Mouse (Mus musculus): ENCODE measurements around the gene Abhd17c. TPM values are rescaled to one million over a fixed set of nuclear protein-coding genes. Genes with fewer than 3 reads are reported as not detected.

Abhd17c gene
- polyA plus RNA-seq, 1 experiment: 30.2 TPM

DNA sequence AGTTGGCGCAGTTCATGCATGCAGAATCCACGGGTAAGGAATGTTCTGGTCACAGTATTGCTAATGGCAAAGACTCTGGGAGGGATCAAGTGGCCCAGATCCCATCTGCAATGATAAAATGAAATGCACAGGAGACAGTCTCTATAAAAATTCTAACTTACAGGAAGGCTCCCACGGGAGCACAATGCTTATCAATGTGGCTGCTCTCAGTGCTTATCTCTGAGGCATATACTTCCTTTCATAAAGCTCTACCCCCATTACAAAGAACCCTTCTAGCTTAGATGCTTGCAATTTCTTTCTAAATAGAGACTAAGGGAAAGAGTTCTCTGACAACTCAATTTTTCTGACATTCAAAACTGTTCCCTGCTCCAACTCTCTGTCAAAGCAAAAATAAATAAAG, 29.9 kb downstream of the Abhd17c start:
- Histone ChIP-seq H3K4me1 (ENCODE audit: control insufficient read depth, insufficient read depth, low read length) (peaks cover 33% of the 10 kb centered on the region), H3K4me3 (ENCODE audit: insufficient read depth, low read length) (no peak overlapping the region), H3K27ac (ENCODE audit: insufficient read depth, low read depth, low read length) (no peak overlapping the region)
- TF ChIP-seq POLR2A (IDR thresholded peaks at IDR 0.05; ENCODE audit: borderline replicate concordance, low read depth, low read length): no peak
- no peak for TF ChIP-seq CTCF (IDR thresholded peaks at IDR 0.05; ENCODE audit: low read depth, low read length)

DNA sequence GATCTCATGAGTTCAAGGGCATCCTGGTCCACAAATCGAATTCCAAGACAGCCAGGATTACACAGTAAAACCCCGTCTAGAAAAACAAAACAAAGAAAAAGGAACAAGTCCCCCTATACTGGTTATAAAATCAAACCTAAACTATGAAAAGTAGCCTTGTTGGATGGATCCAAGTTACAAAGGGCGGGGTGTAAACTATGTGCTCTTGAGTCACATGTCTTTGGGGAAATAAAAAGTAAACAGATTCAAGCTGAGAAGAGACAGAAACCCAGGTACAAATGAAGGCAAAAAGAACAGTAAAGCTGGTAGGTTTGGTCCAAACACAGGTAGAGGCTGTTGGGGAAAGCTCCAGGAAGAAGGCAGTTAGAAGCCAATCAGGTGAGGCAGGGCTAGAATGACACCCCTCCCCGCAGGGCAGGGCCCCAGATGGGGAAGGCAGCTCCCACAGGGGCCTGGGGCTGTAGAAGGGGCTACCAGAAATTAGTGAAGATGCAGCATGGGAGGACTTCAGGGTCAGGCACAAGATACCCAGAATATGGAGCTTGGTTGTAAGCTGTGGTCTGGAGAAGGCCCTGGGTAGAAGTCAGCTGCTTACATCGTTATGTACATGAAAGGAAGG, 31.4 kb downstream of the Abhd17c start:
- TF ChIP-seq POLR2A (IDR thresholded peaks at IDR 0.05; ENCODE audit: borderline replicate concordance, low read depth, low read length) (no peak), CTCF (IDR thresholded peaks at IDR 0.05; ENCODE audit: low read depth, low read length) (no peak)
- Histone ChIP-seq H3K27ac (ENCODE audit: insufficient read depth, low read depth, low read length) (no peak overlapping the region), H3K4me1 (ENCODE audit: control insufficient read depth, insufficient read depth, low read length) (peaks cover 33% of the 10 kb centered on the region), H3K4me3 (ENCODE audit: insufficient read depth, low read length) (no peak overlapping the region)

DNA sequence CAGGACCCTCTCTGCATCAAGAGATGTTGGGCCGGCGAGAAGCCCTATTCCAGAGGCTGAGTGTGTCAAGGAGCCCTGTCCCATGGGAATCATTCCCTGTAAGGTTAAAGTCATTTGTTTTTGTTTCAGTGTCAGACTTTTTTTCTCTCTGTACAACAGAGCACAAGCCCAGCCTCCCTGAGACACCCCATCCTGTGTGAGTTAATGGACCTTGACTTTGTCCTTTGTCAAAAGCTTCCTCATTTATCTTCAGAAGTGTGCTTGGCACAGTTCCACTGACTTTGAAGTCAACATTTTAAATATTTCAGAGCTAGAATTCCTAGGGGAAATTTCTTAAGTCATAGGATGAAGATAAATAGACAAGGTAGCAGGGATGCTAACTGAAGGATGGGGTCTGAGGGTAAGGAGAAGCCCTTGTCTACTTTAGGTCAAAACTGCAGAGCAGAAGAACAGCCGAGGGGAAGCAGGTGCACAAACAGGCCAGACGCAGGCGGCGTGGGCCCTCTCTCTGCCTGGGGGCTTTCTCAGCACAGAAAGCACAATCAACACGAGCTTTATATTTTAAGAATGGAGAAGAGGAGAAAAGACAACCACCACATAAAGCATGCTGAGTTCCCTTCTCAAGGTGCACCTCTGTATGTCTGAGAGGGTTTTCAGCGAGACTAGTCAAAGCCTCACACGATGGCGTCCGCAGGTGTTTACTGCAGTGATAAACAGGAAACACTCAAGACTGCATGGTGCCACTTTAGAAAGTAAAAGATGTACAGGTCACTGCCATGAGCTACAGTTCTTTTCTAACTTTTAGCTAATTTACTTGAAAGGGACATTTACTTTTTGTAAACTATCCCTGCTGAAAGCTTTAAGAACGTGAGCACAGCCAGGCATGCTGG, 32.2 kb downstream of the Abhd17c start:
- H3K27ac ChIP-seq (ENCODE audit: insufficient read depth, low read depth, low read length): no peak overlapping the region
- TF ChIP-seq CTCF (IDR thresholded peaks at IDR 0.05; ENCODE audit: low read depth, low read length) (no peak), POLR2A (IDR thresholded peaks at IDR 0.05; ENCODE audit: borderline replicate concordance, low read depth, low read length) (no peak)

DNA sequence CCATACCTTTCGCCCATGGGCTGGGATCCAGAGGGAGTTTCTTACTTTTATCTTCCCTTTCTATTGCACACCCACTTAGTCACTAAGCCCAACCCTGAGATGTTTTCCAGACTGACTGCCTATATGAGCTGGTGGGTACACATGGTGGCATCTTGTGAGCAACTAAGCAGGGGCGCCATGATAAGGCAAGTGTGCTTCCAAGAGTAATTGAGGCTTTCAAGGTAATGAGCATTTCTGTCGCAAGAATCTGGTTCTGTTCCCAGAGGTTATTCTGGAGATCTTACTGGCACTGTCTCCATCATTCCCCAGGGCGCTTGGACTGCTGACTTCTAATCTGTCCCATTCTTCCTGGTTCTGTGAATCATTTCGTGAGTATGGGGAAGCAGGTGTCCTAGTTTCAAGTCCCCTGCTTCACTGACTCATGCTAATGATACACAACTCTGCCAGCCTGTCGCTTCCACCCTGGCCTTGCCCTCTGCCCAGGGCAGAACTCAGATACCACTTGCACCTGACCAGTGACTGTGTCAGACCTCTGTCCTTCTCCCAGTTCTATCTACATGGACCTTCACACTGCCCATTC, 34.1 kb downstream of the Abhd17c start:
- Histone ChIP-seq H3K4me1 (ENCODE audit: control insufficient read depth, insufficient read depth, low read length) (peaks cover 33% of the 10 kb centered on the region), H3K4me3 (ENCODE audit: insufficient read depth, low read length) (no peak overlapping the region), H3K27ac (ENCODE audit: insufficient read depth, low read depth, low read length) (no peak overlapping the region)
- TF ChIP-seq CTCF (IDR thresholded peaks at IDR 0.05; ENCODE audit: low read depth, low read length) (no peak), POLR2A (IDR thresholded peaks at IDR 0.05; ENCODE audit: borderline replicate concordance, low read depth, low read length) (no peak)

More for the DNA sequence above, 32.2 kb downstream of the Abhd17c start:
- Histone ChIP-seq H3K4me1 (ENCODE audit: control insufficient read depth, insufficient read depth, low read length) (peaks cover 33% of the 10 kb centered on the region), H3K4me3 (ENCODE audit: insufficient read depth, low read length) (no peak overlapping the region)

DNA sequence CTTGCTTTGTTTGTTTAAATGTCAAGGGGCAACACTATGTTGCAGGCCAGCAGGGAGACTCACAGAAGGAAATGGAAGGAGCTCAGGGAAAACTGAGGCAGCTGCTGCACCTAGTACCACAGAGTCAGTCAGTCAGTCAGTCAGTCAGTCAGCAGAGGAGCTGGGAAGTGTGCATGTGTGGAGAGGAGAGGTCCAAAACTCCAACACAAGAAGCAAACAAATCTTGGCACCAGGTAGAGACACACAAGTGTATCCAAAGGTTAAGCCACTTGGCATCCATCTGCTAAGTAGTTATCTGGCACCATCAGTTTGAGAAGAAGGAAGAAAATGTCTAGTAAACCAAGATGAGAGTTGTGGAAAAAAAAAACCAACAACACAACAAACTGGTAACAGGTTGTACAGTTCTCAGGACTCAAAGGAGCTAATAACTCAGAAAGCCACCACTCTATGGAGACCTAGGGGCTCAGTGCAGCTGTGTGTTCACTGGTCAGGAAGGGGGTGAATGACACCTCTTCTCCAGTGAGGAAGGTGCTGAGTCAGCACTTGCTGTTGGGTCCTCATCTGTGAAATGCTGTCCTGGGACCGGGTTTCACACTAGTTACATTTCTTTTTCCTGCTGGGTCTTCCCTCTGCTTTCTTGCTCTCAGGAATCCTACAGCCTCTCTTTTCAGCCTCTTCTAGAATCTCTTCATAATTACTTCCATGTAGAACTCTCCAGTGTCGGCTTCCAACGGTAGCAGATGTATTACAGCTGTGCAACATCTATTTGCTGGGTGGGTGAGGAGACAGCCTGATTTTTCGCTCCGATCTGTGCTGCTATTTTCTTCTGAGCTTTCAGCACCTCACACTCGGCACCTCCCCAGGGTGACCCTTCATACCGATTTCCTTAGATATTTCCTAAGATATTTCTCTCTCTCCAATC, 34.8 kb downstream of the Abhd17c start:
- TF ChIP-seq CTCF (IDR thresholded peaks at IDR 0.05; ENCODE audit: low read depth, low read length) (no peak), POLR2A (IDR thresholded peaks at IDR 0.05; ENCODE audit: borderline replicate concordance, low read depth, low read length) (no peak)
- Histone ChIP-seq H3K27ac (ENCODE audit: insufficient read depth, low read depth, low read length) (no peak overlapping the region), H3K4me1 (ENCODE audit: control insufficient read depth, insufficient read depth, low read length) (peaks cover 33% of the 10 kb centered on the region), H3K4me3 (ENCODE audit: insufficient read depth, low read length) (no peak overlapping the region)

DNA sequence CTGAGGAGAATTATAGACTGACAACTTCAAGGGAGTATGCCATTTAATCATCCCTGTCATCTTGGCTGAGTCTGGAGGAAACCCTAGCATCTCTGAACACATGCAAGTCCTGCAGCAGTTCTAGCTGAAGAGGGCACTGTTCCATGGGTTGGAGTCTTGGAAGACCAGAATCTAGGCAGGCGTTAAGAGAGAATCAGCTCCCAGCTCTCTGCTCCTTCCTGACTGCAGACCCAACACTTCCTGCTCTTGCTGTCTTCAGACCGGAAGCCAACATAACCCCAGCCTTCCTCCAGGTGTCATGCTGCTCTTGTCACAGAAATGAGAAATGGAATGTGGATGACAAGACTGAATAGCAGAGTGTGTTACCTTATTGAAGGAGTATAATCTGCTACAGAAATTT, 36.3 kb downstream of the Abhd17c start:
- Histone ChIP-seq H3K4me3 (ENCODE audit: insufficient read depth, low read length) (no peak overlapping the region), H3K4me1 (ENCODE audit: control insufficient read depth, insufficient read depth, low read length) (peaks cover 29% of the 10 kb centered on the region), H3K27ac (ENCODE audit: insufficient read depth, low read depth, low read length) (no peak overlapping the region)
- TF ChIP-seq CTCF (IDR thresholded peaks at IDR 0.05; ENCODE audit: low read depth, low read length) (no peak), POLR2A (IDR thresholded peaks at IDR 0.05; ENCODE audit: borderline replicate concordance, low read depth, low read length) (no peak)

DNA sequence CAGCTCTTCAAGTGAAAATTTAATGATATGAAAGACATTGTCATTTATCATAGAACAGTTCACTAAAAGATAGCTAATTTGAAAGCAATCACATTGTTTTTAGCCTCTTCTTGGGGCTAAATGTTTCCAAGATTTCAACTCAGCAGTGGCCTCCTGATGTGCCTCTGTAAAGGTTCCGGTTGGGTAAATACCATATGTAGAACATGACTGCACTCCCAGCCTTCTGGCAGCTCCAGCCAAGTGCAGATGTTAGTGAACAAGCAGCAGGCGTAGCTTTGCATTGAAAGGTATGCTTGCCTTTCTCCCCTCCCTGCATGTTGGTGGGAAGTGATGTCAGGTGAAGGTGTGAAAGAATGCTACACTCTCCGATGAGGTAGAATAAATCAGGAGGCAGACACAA, 36.9 kb downstream of the Abhd17c start:
- TF ChIP-seq CTCF (IDR thresholded peaks at IDR 0.05; ENCODE audit: low read depth, low read length) (no peak), POLR2A (IDR thresholded peaks at IDR 0.05; ENCODE audit: borderline replicate concordance, low read depth, low read length) (no peak)
- Histone ChIP-seq H3K4me1 (ENCODE audit: control insufficient read depth, insufficient read depth, low read length) (peaks cover 23% of the 10 kb centered on the region), H3K27ac (ENCODE audit: insufficient read depth, low read depth, low read length) (no peak overlapping the region), H3K4me3 (ENCODE audit: insufficient read depth, low read length) (no peak overlapping the region)

DNA sequence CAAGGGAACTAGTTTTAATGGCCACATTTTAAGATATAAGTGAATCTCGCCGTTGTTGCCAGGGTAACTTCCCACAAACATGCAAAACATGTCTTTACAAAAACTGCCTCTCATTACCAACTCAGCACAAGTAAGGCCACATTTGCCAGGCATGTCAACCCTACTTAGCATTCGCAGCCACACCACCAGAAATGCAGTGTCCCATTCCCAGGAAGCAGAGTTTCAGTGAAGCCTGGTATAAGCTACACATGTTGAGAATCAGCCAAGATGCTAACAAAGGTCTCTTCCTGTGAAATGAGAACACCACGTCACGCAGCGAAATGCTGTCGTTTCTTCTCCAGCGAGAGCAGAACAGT, 38.7 kb downstream of the Abhd17c start:
- peaks cover 7% of the 10 kb centered on the region for H3K4me1 ChIP-seq (ENCODE audit: control insufficient read depth, insufficient read depth, low read length)
- H3K4me3 ChIP-seq (ENCODE audit: insufficient read depth, low read length): no peak overlapping the region
- no peak for TF ChIP-seq CTCF (IDR thresholded peaks at IDR 0.05; ENCODE audit: low read depth, low read length)
- no peak for TF ChIP-seq POLR2A (IDR thresholded peaks at IDR 0.05; ENCODE audit: borderline replicate concordance, low read depth, low read length)

DNA sequence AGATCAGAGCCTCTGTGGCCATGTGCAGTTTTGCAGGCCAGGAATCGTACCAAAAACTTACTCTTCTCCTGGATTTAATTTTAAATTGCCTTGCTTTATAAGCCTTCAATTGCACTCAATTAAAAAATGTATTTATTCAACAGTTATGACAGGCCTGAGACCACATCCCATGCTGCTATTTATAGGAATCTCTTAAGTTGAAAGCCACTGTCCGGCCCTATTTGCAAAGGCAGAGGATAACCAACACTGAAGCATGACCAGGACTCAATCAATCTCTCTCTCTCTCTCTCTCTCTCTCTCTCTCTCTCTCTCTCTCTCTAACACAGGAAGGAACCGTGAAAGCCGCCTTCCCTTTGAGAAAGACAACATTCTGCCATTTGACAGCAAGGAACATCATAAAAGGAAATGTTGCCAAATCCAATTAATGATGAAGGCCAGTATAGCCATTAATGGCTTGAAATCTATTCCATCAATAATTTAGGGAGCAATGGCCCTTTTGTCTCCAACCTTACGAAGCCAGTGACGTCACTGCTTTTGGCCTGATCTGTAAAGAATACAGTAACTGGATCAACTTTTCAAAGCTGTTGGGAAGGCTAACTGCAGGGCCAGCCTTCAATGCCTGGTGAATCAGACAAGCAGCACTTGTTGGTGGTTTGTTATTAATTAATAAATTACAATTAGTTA, 39.2 kb downstream of the Abhd17c start:
- TF ChIP-seq CTCF (IDR thresholded peaks at IDR 0.05; ENCODE audit: low read depth, low read length) (no peak), POLR2A (IDR thresholded peaks at IDR 0.05; ENCODE audit: borderline replicate concordance, low read depth, low read length) (no peak)
- Histone ChIP-seq H3K27ac (ENCODE audit: insufficient read depth, low read depth, low read length) (no peak overlapping the region), H3K4me1 (ENCODE audit: control insufficient read depth, insufficient read depth, low read length) (peaks cover 3% of the 10 kb centered on the region; the same call in 1 of the 2 replicates), H3K4me3 (ENCODE audit: insufficient read depth, low read length) (no peak overlapping the region)

More for the DNA sequence above, 38.7 kb downstream of the Abhd17c start:
- no peak overlapping the region for H3K27ac ChIP-seq (ENCODE audit: insufficient read depth, low read depth, low read length)
